Mouse (Mus musculus) limb, embryonic 15.5 days (tissue): ENCODE measurements at regions not wholly inside any gene's neighbourhood (a gene's known extent, or its start where the extent isn't known, plus 50 kb on each side); places are given as distances from the start of the nearest gene placed in this dataset.

ENCODE experiments used
- ATAC-seq: fragments of 200-750 bp; cut with Nextera tagmentation; 2 replicates; pipeline ENCODE4 v1.8.0; 2017; ENCODE audit warnings: low read depth, moderate TSS enrichment; ENCODE audit not compliant: insufficient number of reproducible peaks, low FRiP score, low TSS enrichment
- H3K27ac ChIP-seq: fragments of 300-500 bp; sonication (generic); 2 replicates; pipeline ENCODE4 v1.5.1; 2015; ENCODE audit warnings: moderate library complexity, mild to moderate bottlenecking, inconsistent platforms
- H3K27me3 ChIP-seq: fragments of 300-500 bp; sonication (generic); 2 replicates; pipeline ENCODE4 v1.6.1; 2015; ENCODE audit warnings: inconsistent platforms
- H3K36me3 ChIP-seq: fragments of 300-500 bp; sonication (generic); 2 replicates; pipeline ENCODE4 v1.6.1; 2015; ENCODE audit warnings: inconsistent platforms
- H3K4me1 ChIP-seq: fragments of 300-500 bp; sonication (generic); 2 replicates; pipeline ENCODE4 v1.6.1; 2015; ENCODE audit warnings: inconsistent platforms
- H3K4me2 ChIP-seq: fragments of 300-500 bp; sonication (generic); 2 replicates; pipeline ENCODE4 v1.6.1; 2015; ENCODE audit warnings: mild to moderate bottlenecking, inconsistent platforms
- H3K4me3 ChIP-seq: fragments of 300-500 bp; sonication (generic); 2 replicates; pipeline ENCODE4 v1.5.1; 2015; ENCODE audit warnings: mild to moderate bottlenecking, inconsistent platforms
- H3K9ac ChIP-seq: fragments of 300-500 bp; sonication (generic); 2 replicates; pipeline ENCODE4 v1.6.1; 2015; ENCODE audit warnings: inconsistent platforms
- H3K9me3 ChIP-seq: fragments of 300-500 bp; sonication (generic); 2 replicates; pipeline ENCODE4 v1.6.1; 2016; ENCODE audit warnings: inconsistent platforms
- WGBS: fragments of 180-500 bp; shearing (Covaris S2); methylation state at CpG from one replicate; pipeline ENCODE4 v1.1.7; 2015; 5-methylcytosine and 5-hydroxymethylcytosine counted together

- Histone ChIP-seq H3K9ac (no peak overlapping the region), H3K4me2 (no peak overlapping the region), H3K27ac (no peak overlapping the region), H3K9me3 (no peaks in the 10 kb centered on the region), H3K27me3 (0 out of 2 replicates have a peak, but pooled peaks cover 9% of the 10 kb centered on the region), H3K4me3 (no peak overlapping the region), H3K4me1 (no peaks in the 10 kb centered on the region), H3K36me3 (no peaks in the 10 kb centered on the region)
- 28% methylated on average over 10 of the region's 10 CpGs for WGBS
- ATAC-seq, result no peak
These were observed 86.2 kb upstream of the Smad3 start for GRCm38 (mm10) chr9:63843883-63844485.

GRCm38 (mm10) chr9:63843431-63843830, 85.6 kb upstream of the Smad3 start:
- ATAC-seq, result 0 out of 2 replicates have a peak, but pooled peaks have one; percentile 4
- Histone ChIP-seq H3K4me3 (no peak overlapping the region), H3K36me3 (no peaks in the 10 kb centered on the region), H3K27me3 (0 out of 2 replicates have a peak, but pooled peaks cover 9% of the 10 kb centered on the region), H3K9me3 (no peaks in the 10 kb centered on the region), H3K9ac (no peak overlapping the region), H3K4me2 (no peak overlapping the region), H3K4me1 (no peaks in the 10 kb centered on the region), H3K27ac (no peak overlapping the region)
- WGBS, result 60% methylated on average over 2 of the region's 2 CpGs

GRCm38 (mm10) chr9:63841102-63841501, 83.3 kb upstream of the Smad3 start:
- Histone ChIP-seq H3K9ac (no peak overlapping the region), H3K27ac (no peak overlapping the region), H3K9me3 (no peaks in the 10 kb centered on the region), H3K4me3 (no peak overlapping the region), H3K4me1 (peaks cover 18% of the 10 kb centered on the region; the same call in 1 of the 2 replicates), H3K36me3 (no peaks in the 10 kb centered on the region), H3K27me3 (0 out of 2 replicates have a peak, but pooled peaks cover 9% of the 10 kb centered on the region), H3K4me2 (no peak overlapping the region)
- WGBS, result 83% methylated on average over 14 of the region's 14 CpGs
- no peak for ATAC-seq

- no peaks in the 10 kb centered on the region for H3K27me3 ChIP-seq
- H3K4me2 ChIP-seq, result no peak overlapping the region
- H3K4me3 ChIP-seq, result no peak overlapping the region
- no peaks in the 10 kb centered on the region for H3K36me3 ChIP-seq
- peaks cover 19% of the 10 kb centered on the region; the same call in 1 of the 2 replicates for H3K4me1 ChIP-seq
- H3K9me3 ChIP-seq, result no peaks in the 10 kb centered on the region
- H3K27ac ChIP-seq, result no peak overlapping the region
- WGBS, result 84% methylated on average over 14 of the region's 14 CpGs
- ATAC-seq, result no peak
- H3K9ac ChIP-seq, result no peak overlapping the region
These were observed 81.4 kb upstream of the Smad3 start for GRCm38 (mm10) chr9:63838996-63839772.

GRCm38 (mm10) chr9:63837552-63837951, 79.8 kb upstream of the Smad3 start:
- H3K4me3 ChIP-seq, result no peak overlapping the region
- no peaks in the 10 kb centered on the region for H3K9me3 ChIP-seq
- ATAC-seq, result no peak
- WGBS, result 69% methylated on average over 6 of the region's 6 CpGs
- H3K4me2 ChIP-seq, result no peak overlapping the region
- no peaks in the 10 kb centered on the region for H3K27me3 ChIP-seq
- H3K36me3 ChIP-seq, result no peaks in the 10 kb centered on the region
- H3K27ac ChIP-seq, result peak overlapping the region; percentile 40
- peaks cover 19% of the 10 kb centered on the region; the same call in 1 of the 2 replicates for H3K4me1 ChIP-seq
- H3K9ac ChIP-seq, result 0 out of 2 replicates have a peak overlapping the region, but pooled peaks have one; percentile 2

- Histone ChIP-seq H3K4me1 (peaks cover 19% of the 10 kb centered on the region; the same call in 1 of the 2 replicates), H3K27me3 (no peaks in the 10 kb centered on the region), H3K9me3 (no peaks in the 10 kb centered on the region), H3K4me3 (no peak overlapping the region), H3K36me3 (no peaks in the 10 kb centered on the region), H3K9ac (no peak overlapping the region), H3K4me2 (no peak overlapping the region), H3K27ac (peak overlapping the region; percentile 40)
- WGBS, result 28% methylated on average over 5 of the region's 5 CpGs
- ATAC-seq, result no peak
These were observed 78.9 kb upstream of the Smad3 start for GRCm38 (mm10) chr9:63836565-63837284.

DNA sequence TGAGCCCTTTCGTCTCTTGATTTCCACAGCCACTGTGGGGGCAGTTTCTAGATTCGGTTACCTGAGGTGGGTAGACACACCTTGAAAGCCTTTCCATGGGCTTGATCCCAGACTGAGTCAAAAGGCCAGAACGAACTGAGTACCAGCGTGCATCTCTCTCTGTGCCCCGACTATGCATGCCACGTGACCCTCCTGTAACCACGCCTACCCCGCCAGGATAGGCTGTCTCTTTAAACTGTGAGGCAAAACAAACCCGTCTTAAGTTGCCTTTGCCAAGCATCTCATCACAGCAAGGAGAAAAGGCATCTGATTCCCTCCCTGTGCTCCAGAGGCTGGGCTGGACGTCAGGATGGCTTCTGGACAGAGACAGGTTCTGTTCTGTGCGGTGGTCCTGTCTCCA, 78.2 kb upstream of the Smad3 start:
- Histone ChIP-seq H3K4me3 (no peak overlapping the region), H3K4me2 (no peak overlapping the region), H3K36me3 (no peaks in the 10 kb centered on the region), H3K27me3 (no peaks in the 10 kb centered on the region), H3K27ac (no peak overlapping the region), H3K4me1 (peaks cover 19% of the 10 kb centered on the region; the same call in 1 of the 2 replicates), H3K9me3 (no peaks in the 10 kb centered on the region), H3K9ac (no peak overlapping the region)
- 41% methylated on average over 11 of the region's 11 CpGs for WGBS
- ATAC-seq, result no peak

DNA sequence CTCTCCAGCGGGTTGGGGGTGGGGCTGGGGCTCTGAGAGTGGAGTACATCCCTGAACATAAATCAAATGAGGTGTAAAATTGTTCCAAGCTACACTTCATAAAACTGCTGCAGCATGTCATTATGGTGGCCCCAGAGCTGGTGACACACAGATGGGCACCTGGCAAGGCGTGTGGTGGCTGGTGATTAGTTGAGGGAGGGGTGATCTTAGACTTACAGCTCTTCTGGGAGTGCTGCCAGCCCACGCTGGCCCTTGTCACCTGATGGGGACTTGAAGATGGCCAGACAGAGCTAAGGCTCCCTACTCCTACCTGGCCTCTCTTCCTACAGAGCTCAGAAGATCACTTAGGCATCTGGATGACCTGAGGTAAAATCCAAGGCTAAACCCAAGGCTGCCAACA, 76.6 kb upstream of the Smad3 start:
- WGBS, result 53% methylated on average over 3 of the region's 3 CpGs
- ATAC-seq, result no peak
- H3K4me3 ChIP-seq, result no peak overlapping the region
- H3K4me1 ChIP-seq, result peaks cover 19% of the 10 kb centered on the region; the same call in 1 of the 2 replicates
- H3K27ac ChIP-seq, result no peak overlapping the region
- H3K36me3 ChIP-seq, result no peaks in the 10 kb centered on the region
- no peak overlapping the region for H3K9ac ChIP-seq
- no peak overlapping the region for H3K4me2 ChIP-seq
- no peaks in the 10 kb centered on the region for H3K27me3 ChIP-seq
- H3K9me3 ChIP-seq, result no peaks in the 10 kb centered on the region

DNA sequence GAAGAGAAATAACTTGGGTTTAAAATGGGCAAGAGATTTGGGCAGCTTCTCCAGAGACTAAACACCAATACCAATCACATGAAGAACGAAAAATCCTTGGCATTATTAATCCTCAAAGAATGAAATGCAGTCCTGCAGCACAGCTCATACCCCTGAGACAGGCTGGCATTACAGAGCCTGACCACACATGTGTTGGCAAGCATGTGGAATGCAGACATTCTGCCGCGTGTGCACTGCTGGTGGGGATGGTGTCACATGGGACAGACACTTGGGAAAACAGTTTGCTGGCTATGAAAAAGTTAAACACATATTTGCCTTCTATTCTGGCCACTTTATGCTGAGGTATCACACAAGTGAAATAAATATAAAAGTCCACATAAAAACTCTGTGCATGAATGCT, 60.4 kb upstream of the Smad3 start:
- Histone ChIP-seq H3K27me3 (no peaks in the 10 kb centered on the region), H3K9ac (no peak overlapping the region), H3K36me3 (no peaks in the 10 kb centered on the region), H3K4me1 (0 out of 2 replicates have a peak, but pooled peaks cover under 1% of the 10 kb centered on the region), H3K4me2 (no peak overlapping the region), H3K9me3 (no peaks in the 10 kb centered on the region), H3K4me3 (no peak overlapping the region), H3K27ac (no peak overlapping the region)
- no peak for ATAC-seq
- 38% methylated on average over 3 of the region's 3 CpGs for WGBS

- Histone ChIP-seq H3K36me3 (no peaks in the 10 kb centered on the region), H3K27ac (no peak overlapping the region), H3K27me3 (no peaks in the 10 kb centered on the region), H3K4me3 (no peak overlapping the region), H3K9me3 (no peaks in the 10 kb centered on the region), H3K9ac (no peak overlapping the region), H3K4me2 (no peak overlapping the region), H3K4me1 (no peaks in the 10 kb centered on the region)
- WGBS, result 64% methylated on average over 2 of the region's 2 CpGs
- no peak for ATAC-seq
These were observed 58.7 kb upstream of the Smad3 start for GRCm38 (mm10) chr9:63816540-63816939.

- no peak overlapping the region for H3K9ac ChIP-seq
- no peak overlapping the region for H3K4me3 ChIP-seq
- 58% methylated on average over 3 of the region's 3 CpGs for WGBS
- no peak for ATAC-seq
- no peaks in the 10 kb centered on the region for H3K9me3 ChIP-seq
- no peaks in the 10 kb centered on the region for H3K36me3 ChIP-seq
- H3K4me2 ChIP-seq, result no peak overlapping the region
- H3K27ac ChIP-seq, result no peak overlapping the region
- no peaks in the 10 kb centered on the region for H3K27me3 ChIP-seq
- H3K4me1 ChIP-seq, result peaks cover 4% of the 10 kb centered on the region; the same call in 1 of the 2 replicates
These were observed 52.2 kb upstream of the Smad3 start for GRCm38 (mm10) chr9:63809901-63810587.
